Comparison of ENCODE assay signal across 8 mouse cellular contexts in genomic region chr5:130384222-130384912, GRCm38 (mm10). TPM values are rescaled to one million over a fixed set of nuclear protein-coding genes. Genes with fewer than 3 reads are reported as not detected.
A peak's percentile ranks its signal among the peaks of the same experiment; 100 is the strongest.
DNase-seq lines count a peak whose midpoint lies in the region; ATAC-seq and TF ChIP-seq lines count a peak whose summit lies in the region.

Gene A330070K13Rik, minus strand, starts transcription at chr5:130384631.

- H3K27ac ChIP-seq in kidney, postnatal 0 days = no peak within 1 kb of the TSS
- H3K27ac ChIP-seq in embryonic facial prominence, embryonic 12.5 days = no peak within 1 kb of the TSS
- H3K27ac ChIP-seq in hindbrain, embryonic 16.5 days (ENCODE audit: low read depth, low read length) = no peak within 1 kb of the TSS
- H3K27ac ChIP-seq in neural tube, embryonic 14.5 days (ENCODE audit: low read depth, low read length) = no peak within 1 kb of the TSS

- H3K4me1 ChIP-seq in kidney, postnatal 0 days (replicated peaks; ENCODE audit: insufficient read depth, low read length) = no peaks in the 10 kb centered on the region
- H3K4me1 ChIP-seq in embryonic facial prominence, embryonic 12.5 days = peaks cover 13% of the 10 kb centered on the region; the same call in 1 of the 2 replicates
- peaks cover 6% of the 10 kb centered on the region for H3K4me1 ChIP-seq in hindbrain, embryonic 16.5 days (ENCODE audit: control insufficient read depth, insufficient read depth, low read depth, low read length)
- peaks cover 4% of the 10 kb centered on the region for H3K4me1 ChIP-seq in neural tube, embryonic 14.5 days (ENCODE audit: control insufficient read depth, insufficient read depth, low read length)

- no peaks in the 10 kb centered on the region for H3K36me3 ChIP-seq in kidney, postnatal 0 days (ENCODE audit: insufficient read depth, low read length)
- no peaks in the 10 kb centered on the region for H3K36me3 ChIP-seq in embryonic facial prominence, embryonic 12.5 days
- no peaks in the 10 kb centered on the region for H3K36me3 ChIP-seq in hindbrain, embryonic 16.5 days (ENCODE audit: control insufficient read depth, insufficient read depth, low read length)
- H3K36me3 ChIP-seq in neural tube, embryonic 14.5 days (ENCODE audit: control insufficient read depth, insufficient read depth, low read length) = no peaks in the 10 kb centered on the region

- 0 out of 2 replicates have a peak within 1 kb of the TSS, but pooled peaks have one; percentile 18 for H3K9ac ChIP-seq in kidney, postnatal 0 days (ENCODE audit: low read depth, low read length)
- H3K9ac ChIP-seq in embryonic facial prominence, embryonic 12.5 days = 0 out of 2 replicates have a peak within 1 kb of the TSS, but pooled peaks have one; percentile 12
- H3K9ac ChIP-seq in hindbrain, embryonic 16.5 days (ENCODE audit: low read depth, low read length) = peak within 1 kb of the TSS; percentile 51
- peak within 1 kb of the TSS; percentile 32; the same call in 1 of the 2 replicates for H3K9ac ChIP-seq in neural tube, embryonic 14.5 days (replicated peaks; ENCODE audit: low read depth, low read length)

- 5% methylated on average over 13 of the region's 13 CpGs for WGBS in kidney, postnatal 0 days
- 12% methylated on average over 13 of the region's 13 CpGs for WGBS in embryonic facial prominence, embryonic 12.5 days
- 14% methylated on average over 13 of the region's 13 CpGs for WGBS in hindbrain, embryonic 16.5 days
- WGBS in neural tube, embryonic 14.5 days = 24% methylated on average over 13 of the region's 13 CpGs

- no peak within 1 kb of the TSS for H3K4me2 ChIP-seq in kidney, postnatal 0 days (ENCODE audit: low read length)
- H3K4me2 ChIP-seq in embryonic facial prominence, embryonic 12.5 days (replicated peaks) = peak within 1 kb of the TSS; percentile 41
- peak within 1 kb of the TSS; percentile 55 for H3K4me2 ChIP-seq in hindbrain, embryonic 16.5 days (ENCODE audit: low read length)
- H3K4me2 ChIP-seq in neural tube, embryonic 14.5 days (ENCODE audit: low read depth, low read length) = peak within 1 kb of the TSS; percentile 42

- no peak within 1 kb of the TSS for H3K4me3 ChIP-seq in kidney, postnatal 0 days (replicated peaks; ENCODE audit: low read depth, low read length)
- H3K4me3 ChIP-seq in embryonic facial prominence, embryonic 12.5 days = peak within 1 kb of the TSS; percentile 9; the same call in 1 of the 2 replicates
- peak within 1 kb of the TSS; percentile 26 for H3K4me3 ChIP-seq in hindbrain, embryonic 16.5 days (ENCODE audit: low read length)
- peak within 1 kb of the TSS; percentile 15 for H3K4me3 ChIP-seq in neural tube, embryonic 14.5 days (ENCODE audit: low read depth, low read length)

- H3K27me3 ChIP-seq in kidney, postnatal 0 days (ENCODE audit: insufficient read depth, low read length) = no peaks in the 10 kb centered on the region
- H3K27me3 ChIP-seq in embryonic facial prominence, embryonic 12.5 days = no peaks in the 10 kb centered on the region
- no peaks in the 10 kb centered on the region for H3K27me3 ChIP-seq in hindbrain, embryonic 16.5 days (replicated peaks; ENCODE audit: control insufficient read depth, insufficient read depth, low read length)
- H3K27me3 ChIP-seq in neural tube, embryonic 14.5 days (ENCODE audit: control insufficient read depth, insufficient read depth, low read length) = no peaks in the 10 kb centered on the region

- H3K9me3 ChIP-seq in kidney, postnatal 0 days (replicated peaks; ENCODE audit: low read length) = no peaks in the 10 kb centered on the region
- no peaks in the 10 kb centered on the region for H3K9me3 ChIP-seq in embryonic facial prominence, embryonic 12.5 days
- no peaks in the 10 kb centered on the region for H3K9me3 ChIP-seq in hindbrain, embryonic 16.5 days (ENCODE audit: control insufficient read depth, low read length)
- no peaks in the 10 kb centered on the region for H3K9me3 ChIP-seq in neural tube, embryonic 14.5 days (ENCODE audit: control insufficient read depth, low read length)

- ATAC-seq in kidney, postnatal 0 days (replicated peaks; ENCODE audit: low FRiP score, low read depth) = no peak
- no peak for ATAC-seq in embryonic facial prominence, embryonic 12.5 days (ENCODE audit: insufficient number of reproducible peaks, insufficient read depth, low FRiP score, low TSS enrichment)
- ATAC-seq in hindbrain, embryonic 16.5 days = no peak
- ATAC-seq in neural tube, embryonic 14.5 days (ENCODE audit: low read depth) = no peak

- TF ChIP-seq CTCF in kidney, postnatal 0 days (IDR thresholded peaks at IDR 0.05; ENCODE audit: low read depth) = no peak

- peak; percentile 8 for DNase-seq in kidney, postnatal 0 days (ENCODE audit: low spot score)
- no peak for DNase-seq in kidney, adult 11 months
- no peak for DNase-seq in gastrocnemius, postnatal 10 days
- no peak for DNase-seq in urinary bladder, adult 2 months (ENCODE audit: low spot score)
- no peak for DNase-seq in ovary, postnatal 36 days (ENCODE audit: low spot score)

RNA-seq across cellular contexts. Expression of gene A330070K13Rik, which starts in this region (rescaled TPM):
- not detected in 2 replicates for polyA plus RNA-seq in kidney, postnatal 0 days (2015; fragmentation: Nextera tagmentation; extraction: Ambion mirVana)
- not detected in 2 replicates for polyA plus RNA-seq in embryonic facial prominence, embryonic 12.5 days (2016; fragmentation: Nextera tagmentation; extraction: Ambion mirVana)
- 0.69 TPM in 1 of 2 replicates, not detected in the other for polyA plus RNA-seq in hindbrain, embryonic 16.5 days (2015; fragmentation: Nextera tagmentation; extraction: Ambion mirVana)
- 0.59 TPM in 1 of 2 replicates, not detected in the other for polyA plus RNA-seq in neural tube, embryonic 14.5 days (2014; fragmentation: Nextera tagmentation; extraction: Ambion mirVana)
- not detected for total RNA-seq in gastrocnemius, postnatal 10 days (2021)
- not detected in 2 replicates for polyA plus RNA-seq in urinary bladder, adult 2 months (2012; rRNA removed)

Comparison
In these comparisons a context has a peak if more than half of its experiments do, and no peak if none do; other contexts are left out.
1. Peak in DNase-seq and H3K9ac ChIP-seq in kidney, postnatal 0 days; RNA of the gene not detected or under 1 TPM.